Mouse (Mus musculus) heart, embryonic 16.5 days (tissue): ENCODE data around the gene Gpr108. TPM values are rescaled to one million over a fixed set of nuclear protein-coding genes. Genes with fewer than 3 reads are reported as not detected.

Experiments
- ATAC-seq: fragments of 200-750 bp; cut with Nextera tagmentation; replicated peaks from 2 replicates; pipeline ENCODE4 v1.8.0; 2017; ENCODE audit warnings: moderate number of reproducible peaks; ENCODE audit not compliant: insufficient read depth, low FRiP score; ENCODE audit errors: extremely low read depth
- H3K27ac ChIP-seq: fragments of 300-500 bp; sonication (generic); 2 replicates; pipeline ENCODE4 v1.5.1; 2014; ENCODE audit warnings: mild to moderate bottlenecking, low read length, control low read depth, moderate library complexity
- H3K27me3 ChIP-seq: fragments of 300-500 bp; sonication (generic); 2 replicates; pipeline ENCODE4 v1.6.1; 2014; ENCODE audit warnings: low read length, mixed read lengths; ENCODE audit not compliant: control insufficient read depth, insufficient read depth
- H3K36me3 ChIP-seq: fragments of 300-500 bp; sonication (generic); 2 replicates; pipeline ENCODE4 v1.6.1; 2014; ENCODE audit not compliant: control insufficient read depth, insufficient read depth
- H3K4me1 ChIP-seq: fragments of 300-500 bp; sonication (generic); 2 replicates; pipeline ENCODE4 v1.6.1; 2014; ENCODE audit warnings: low read length, mixed read lengths; ENCODE audit not compliant: control insufficient read depth, insufficient read depth
- H3K4me2 ChIP-seq: fragments of 300-500 bp; sonication (generic); 2 replicates; pipeline ENCODE4 v1.6.1; 2014; ENCODE audit warnings: low read depth, mild to moderate bottlenecking, control low read depth, low read length
- H3K4me3 ChIP-seq: fragments of 300-500 bp; sonication (generic); 2 replicates; pipeline ENCODE4 v1.5.1; 2014; ENCODE audit warnings: mild to moderate bottlenecking, control low read depth, low read length
- H3K9ac ChIP-seq: fragments of 300-500 bp; sonication (generic); 2 replicates; pipeline ENCODE4 v1.6.1; 2014; ENCODE audit warnings: low read length, control low read depth
- H3K9me3 ChIP-seq: fragments of 300-500 bp; sonication (generic); replicated peaks from 2 replicates; pipeline ENCODE4 v1.6.1; 2016; ENCODE audit warnings: low read length; ENCODE audit not compliant: control insufficient read depth
- WGBS: fragments of 180-500 bp; shearing (Covaris S2); extraction: QIAGEN DNeasy Blood & Tissue Kit; methylation state at CpG from one replicate; pipeline ENCODE4 v1.1.7; 2014; 5-methylcytosine and 5-hydroxymethylcytosine counted together
- polyA plus RNA-seq: library from polyadenylated mRNA; unstranded; fragments of >200 nt; fragmentation: Nextera tagmentation; extraction: Ambion mirVana; gene quantifications from 2 replicates; pipeline ENCODE4 v1.2.1, GENCODE M21; 2015

Gene Gpr108
- 28.9 and 30.3 TPM in 2 replicates for polyA plus RNA-seq

- WGBS = under 1% methylated on average over 12 of the region's 12 CpGs
- Histone ChIP-seq H3K4me1 (peaks cover 20% of the 10 kb centered on the region), H3K27ac (peak within 1 kb of the TSS; percentile 95), H3K9ac (peak within 1 kb of the TSS; percentile 87), H3K36me3 (peaks cover 6% of the 10 kb centered on the region; the same call in 1 of the 2 replicates), H3K4me3 (peak within 1 kb of the TSS; percentile 86), H3K4me2 (peak within 1 kb of the TSS; percentile 82), H3K9me3 (no peaks in the 10 kb centered on the region), H3K27me3 (no peaks in the 10 kb centered on the region)
- peak; percentile 55 for ATAC-seq
These were observed at the start of gene Gpr108 for GRCm38 (mm10) chr17:57248201-57248699. Gene Gpr108, minus strand, starts transcription at chr17:57248446.

DNA sequence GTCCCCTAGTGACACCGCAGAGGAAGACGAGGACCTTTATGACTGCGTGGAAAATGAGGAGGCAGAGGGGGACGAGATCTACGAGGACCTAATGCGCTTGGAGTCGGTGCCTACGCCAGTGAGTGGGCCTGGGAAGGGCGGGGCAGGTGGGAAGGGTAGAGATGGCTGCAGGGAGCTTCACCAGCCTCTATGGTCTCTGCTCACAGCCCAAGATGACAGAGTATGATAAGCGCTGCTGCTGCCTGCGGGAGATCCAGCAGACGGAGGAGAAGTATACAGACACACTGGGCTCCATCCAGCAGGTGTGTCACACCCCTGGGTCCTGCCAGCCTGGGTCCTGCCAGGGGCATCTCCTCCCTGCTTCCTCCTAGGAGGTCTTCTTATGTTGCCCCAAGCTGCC is 48.8 kb upstream of the Gpr108 start:
- H3K9me3 ChIP-seq = no peaks in the 10 kb centered on the region
- 75% methylated on average over 12 of the region's 12 CpGs for WGBS
- H3K4me2 ChIP-seq = no peak overlapping the region
- H3K4me3 ChIP-seq = no peak overlapping the region
- H3K27me3 ChIP-seq = no peaks in the 10 kb centered on the region
- H3K27ac ChIP-seq = no peak overlapping the region
- H3K9ac ChIP-seq = no peak overlapping the region
- no peaks in the 10 kb centered on the region for H3K36me3 ChIP-seq
- no peak for ATAC-seq
- H3K4me1 ChIP-seq = no peaks in the 10 kb centered on the region

DNA sequence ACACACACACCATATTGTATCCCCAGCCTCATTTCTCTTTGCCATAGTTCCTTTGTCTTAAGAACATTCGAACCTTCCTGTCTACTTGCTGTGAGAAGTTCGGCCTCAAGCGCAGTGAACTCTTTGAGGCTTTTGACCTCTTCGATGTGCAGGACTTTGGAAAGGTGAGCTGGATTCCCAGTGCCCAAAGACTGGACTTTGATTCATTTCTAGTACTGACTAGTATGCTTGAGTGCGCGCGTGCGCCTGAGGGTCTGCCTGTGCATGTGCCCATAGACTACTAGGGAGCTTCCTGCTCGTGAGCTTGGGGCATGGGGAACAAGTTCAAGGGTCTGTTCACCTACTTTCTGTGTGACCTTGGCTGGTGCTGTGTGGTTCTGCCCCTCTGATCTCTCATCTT is 47.7 kb upstream of the Gpr108 start:
- no peak overlapping the region for H3K9ac ChIP-seq
- WGBS = 89% methylated on average over 9 of the region's 9 CpGs

GRCm38 (mm10) chr17:57292968-57293367 is 44.7 kb upstream of the Gpr108 start:
- 90% methylated on average over 9 of the region's 9 CpGs for WGBS
- Histone ChIP-seq H3K4me1 (no peaks in the 10 kb centered on the region), H3K4me2 (no peak overlapping the region), H3K4me3 (no peak overlapping the region), H3K9ac (no peak overlapping the region), H3K36me3 (no peaks in the 10 kb centered on the region), H3K27ac (no peak overlapping the region), H3K9me3 (no peaks in the 10 kb centered on the region), H3K27me3 (no peaks in the 10 kb centered on the region)
- no peak for ATAC-seq

More for the DNA sequence above, 47.7 kb upstream of the Gpr108 start:
- no peaks in the 10 kb centered on the region for H3K36me3 ChIP-seq
- no peak overlapping the region for H3K27ac ChIP-seq
- H3K4me3 ChIP-seq = no peak overlapping the region
- no peak for ATAC-seq
- H3K4me1 ChIP-seq = no peaks in the 10 kb centered on the region
- H3K9me3 ChIP-seq = no peaks in the 10 kb centered on the region
- H3K4me2 ChIP-seq = no peak overlapping the region
- H3K27me3 ChIP-seq = no peaks in the 10 kb centered on the region

GRCm38 (mm10) chr17:57292302-57292701 is 44.1 kb upstream of the Gpr108 start:
- no peak overlapping the region for H3K9ac ChIP-seq
- ATAC-seq = no peak
- no peak overlapping the region for H3K27ac ChIP-seq
- 89% methylated on average over 2 of the region's 2 CpGs for WGBS
- H3K9me3 ChIP-seq = no peaks in the 10 kb centered on the region
- no peak overlapping the region for H3K4me2 ChIP-seq
- no peaks in the 10 kb centered on the region for H3K4me1 ChIP-seq
- no peak overlapping the region for H3K4me3 ChIP-seq
- no peaks in the 10 kb centered on the region for H3K36me3 ChIP-seq
- no peaks in the 10 kb centered on the region for H3K27me3 ChIP-seq

DNA sequence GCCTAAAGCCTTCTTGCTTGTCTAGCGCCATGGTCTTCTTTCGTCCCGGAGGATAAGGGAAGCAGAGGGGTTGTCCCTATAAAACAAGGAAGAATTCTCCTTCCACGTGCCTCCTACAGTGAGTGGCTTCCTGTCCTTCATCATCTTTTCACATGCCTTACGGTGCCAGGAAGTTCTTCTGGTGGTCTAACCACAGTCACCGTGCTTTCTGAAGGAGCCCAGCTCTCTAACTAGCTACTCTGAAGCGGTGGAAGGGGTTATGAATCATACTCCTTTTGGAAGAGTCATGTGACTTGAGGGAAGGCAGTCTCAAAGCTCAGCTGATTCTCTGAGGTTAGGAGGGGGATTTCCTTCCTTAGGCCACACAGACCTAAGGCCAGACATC is 42.4 kb upstream of the Gpr108 start:
- Histone ChIP-seq H3K4me1 (no peaks in the 10 kb centered on the region), H3K9ac (no peak overlapping the region), H3K27me3 (no peaks in the 10 kb centered on the region), H3K4me2 (peak overlapping the region; percentile 4; the same call in 1 of the 2 replicates), H3K4me3 (no peak overlapping the region), H3K36me3 (no peaks in the 10 kb centered on the region), H3K27ac (peak overlapping the region; percentile 39; the same call in 1 of the 2 replicates), H3K9me3 (no peaks in the 10 kb centered on the region)
- no peak; the same call in 1 of the 2 replicates for ATAC-seq
- WGBS = 57% methylated on average over 7 of the region's 7 CpGs

DNA sequence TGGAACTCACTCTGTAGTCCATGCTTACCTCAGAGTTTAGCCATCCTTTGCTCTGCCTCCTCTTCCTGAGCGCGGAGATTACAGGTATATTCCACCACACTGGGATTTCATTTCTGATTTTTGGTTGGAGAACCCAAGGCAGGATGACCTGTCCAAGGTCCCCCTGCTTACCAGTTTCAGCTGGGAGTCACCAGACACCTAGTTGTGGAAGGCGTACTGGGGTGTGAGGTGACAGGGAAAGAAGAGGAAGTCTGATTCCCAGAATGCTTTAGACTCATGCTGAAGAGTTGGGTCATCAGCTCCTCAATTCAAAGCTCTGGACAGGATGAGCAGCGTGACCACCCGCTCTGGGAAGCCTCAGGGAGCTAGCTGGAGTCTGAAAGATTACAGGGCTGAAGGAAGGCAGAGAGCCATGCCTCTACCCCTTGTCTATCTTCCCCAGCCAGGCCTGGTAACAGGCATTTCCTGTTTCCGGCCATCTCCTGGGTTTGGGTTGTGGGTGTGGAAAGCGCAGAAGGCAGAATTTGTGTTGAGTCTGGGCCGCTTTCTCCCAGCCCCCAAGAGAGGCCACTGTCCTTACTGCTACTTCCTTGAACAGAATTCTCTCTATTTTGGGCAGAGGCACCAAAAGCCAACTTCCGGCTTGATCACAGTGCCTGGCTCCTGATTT is 41.9 kb upstream of the Gpr108 start:
- WGBS = 62% methylated on average over 9 of the region's 9 CpGs
- H3K4me2 ChIP-seq = peak overlapping the region; percentile 4; the same call in 1 of the 2 replicates

GRCm38 (mm10) chr17:57289252-57289651 is 41.0 kb upstream of the Gpr108 start:
- Histone ChIP-seq H3K27ac (no peak overlapping the region), H3K4me1 (no peaks in the 10 kb centered on the region), H3K36me3 (no peaks in the 10 kb centered on the region), H3K9me3 (no peaks in the 10 kb centered on the region), H3K27me3 (no peaks in the 10 kb centered on the region), H3K9ac (no peak overlapping the region), H3K4me3 (no peak overlapping the region), H3K4me2 (no peak overlapping the region)
- no peak for ATAC-seq
- WGBS = 67% methylated on average over 5 of the region's 5 CpGs

More for the DNA sequence above, 41.9 kb upstream of the Gpr108 start:
- ATAC-seq = peak; percentile 47
- no peaks in the 10 kb centered on the region for H3K27me3 ChIP-seq
- no peaks in the 10 kb centered on the region for H3K4me1 ChIP-seq
- no peak overlapping the region for H3K4me3 ChIP-seq
- H3K36me3 ChIP-seq = no peaks in the 10 kb centered on the region
- H3K27ac ChIP-seq = peak overlapping the region; percentile 39
- no peaks in the 10 kb centered on the region for H3K9me3 ChIP-seq
- no peak overlapping the region for H3K9ac ChIP-seq

- WGBS = 62% methylated on average over 8 of the region's 8 CpGs
- H3K4me2 ChIP-seq = 0 out of 2 replicates have a peak overlapping the region, but pooled peaks have one; percentile 5
- no peaks in the 10 kb centered on the region for H3K36me3 ChIP-seq
- no peak for ATAC-seq
- no peaks in the 10 kb centered on the region for H3K4me1 ChIP-seq
- no peak overlapping the region for H3K27ac ChIP-seq
- no peak overlapping the region for H3K4me3 ChIP-seq
- no peak overlapping the region for H3K9ac ChIP-seq
- no peaks in the 10 kb centered on the region for H3K9me3 ChIP-seq
- no peaks in the 10 kb centered on the region for H3K27me3 ChIP-seq
These were observed 38.6 kb upstream of the Gpr108 start for GRCm38 (mm10) chr17:57286718-57287355.
